Mouse (Mus musculus) splenic B cell, adult 2 months (primary cell): ENCODE results near the gene Zfp93.
A peak's percentile ranks its signal among the peaks of the same experiment; 100 is the strongest.

ENCODE experiments used
- DNase-seq: peaks from one replicate; pipeline ENCODE4 v3.0.0-alpha.2; 2011; ENCODE audit warnings: low read depth, low spot score
- H3K27me3 ChIP-seq: 2 replicates; pipeline ENCODE4 v1.6.1; 2012; ENCODE audit warnings: mild to moderate bottlenecking, low read length, moderate library complexity, mixed read lengths; ENCODE audit not compliant: control insufficient read depth, poor library complexity, insufficient read depth, severe bottlenecking
- H3K36me3 ChIP-seq: 2 replicates; pipeline ENCODE4 v1.6.1; 2012; ENCODE audit warnings: mild to moderate bottlenecking, low read length, moderate library complexity, mixed read lengths; ENCODE audit not compliant: control insufficient read depth, poor library complexity, insufficient read depth, severe bottlenecking

Gene Zfp93

GRCm38 (mm10) chr7:24280031-24280857 is 10.0 kb downstream of the Zfp93 start:
- Histone ChIP-seq H3K27me3 (no peaks in the 10 kb centered on the region), H3K36me3 (no peaks in the 10 kb centered on the region)
- no peak for DNase-seq

GRCm38 (mm10) chr7:24280858-24281145 is 10.6 kb downstream of the Zfp93 start:
- H3K27me3 ChIP-seq = no peaks in the 10 kb centered on the region
- H3K36me3 ChIP-seq = no peaks in the 10 kb centered on the region
- no peak for DNase-seq

GRCm38 (mm10) chr7:24286090-24286489 is 15.9 kb downstream of the Zfp93 start:
- H3K36me3 ChIP-seq = no peaks in the 10 kb centered on the region; the same call in 1 of the 2 replicates
- DNase-seq = peak; percentile 30
- H3K27me3 ChIP-seq = no peaks in the 10 kb centered on the region

GRCm38 (mm10) chr7:24286916-24287315 is 16.7 kb downstream of the Zfp93 start:
- H3K36me3 ChIP-seq = peaks cover 1% of the 10 kb centered on the region; the same call in 1 of the 2 replicates
- no peaks in the 10 kb centered on the region for H3K27me3 ChIP-seq
- DNase-seq = no peak

- Histone ChIP-seq H3K27me3 (no peaks in the 10 kb centered on the region), H3K36me3 (peaks cover 3% of the 10 kb centered on the region; the same call in 1 of the 2 replicates)
- no peak for DNase-seq
Observed at GRCm38 (mm10) chr7:24287670-24288069, 17.4 kb downstream of the Zfp93 start.

- H3K27me3 ChIP-seq = no peaks in the 10 kb centered on the region
Observed at GRCm38 (mm10) chr7:24288512-24288911, 18.3 kb downstream of the Zfp93 start.

GRCm38 (mm10) chr7:24290106-24290693 is 20.0 kb downstream of the Zfp93 start:
- Histone ChIP-seq H3K36me3 (peaks cover 3% of the 10 kb centered on the region; the same call in 1 of the 2 replicates), H3K27me3 (no peaks in the 10 kb centered on the region)
- DNase-seq = no peak

More at GRCm38 (mm10) chr7:24288512-24288911, 18.3 kb downstream of the Zfp93 start:
- no peak for DNase-seq
- peaks cover 3% of the 10 kb centered on the region; the same call in 1 of the 2 replicates for H3K36me3 ChIP-seq

- no peaks in the 10 kb centered on the region for H3K27me3 ChIP-seq
- DNase-seq = no peak
- H3K36me3 ChIP-seq = peaks cover 3% of the 10 kb centered on the region
Observed at GRCm38 (mm10) chr7:24291387-24292090, 21.3 kb downstream of the Zfp93 start.

GRCm38 (mm10) chr7:24293061-24293851 is 23.0 kb downstream of the Zfp93 start:
- Histone ChIP-seq H3K27me3 (no peaks in the 10 kb centered on the region), H3K36me3 (peaks cover 3% of the 10 kb centered on the region)
- no peak for DNase-seq

- Histone ChIP-seq H3K27me3 (no peaks in the 10 kb centered on the region), H3K36me3 (peaks cover 3% of the 10 kb centered on the region)
Observed at GRCm38 (mm10) chr7:24294763-24295162, 24.5 kb downstream of the Zfp93 start.

GRCm38 (mm10) chr7:24295376-24295775 is 25.2 kb downstream of the Zfp93 start:
- peaks cover 3% of the 10 kb centered on the region for H3K36me3 ChIP-seq
- H3K27me3 ChIP-seq = no peaks in the 10 kb centered on the region
- no peak for DNase-seq

More at GRCm38 (mm10) chr7:24294763-24295162, 24.5 kb downstream of the Zfp93 start:
- DNase-seq = no peak

- no peaks in the 10 kb centered on the region for H3K27me3 ChIP-seq
- H3K36me3 ChIP-seq = peaks cover 3% of the 10 kb centered on the region
- no peak for DNase-seq
Observed at GRCm38 (mm10) chr7:24296386-24296785, 26.2 kb downstream of the Zfp93 start.

- Histone ChIP-seq H3K36me3 (no peaks in the 10 kb centered on the region; the same call in 1 of the 2 replicates), H3K27me3 (no peaks in the 10 kb centered on the region)
- DNase-seq = no peak
Observed at GRCm38 (mm10) chr7:24297361-24298095, 27.3 kb downstream of the Zfp93 start.

GRCm38 (mm10) chr7:24298635-24298972 is 28.4 kb downstream of the Zfp93 start:
- DNase-seq = no peak
- H3K36me3 ChIP-seq = peaks cover 2% of the 10 kb centered on the region

More at GRCm38 (mm10) chr7:24298635-24298972, 28.4 kb downstream of the Zfp93 start:
- H3K27me3 ChIP-seq = no peaks in the 10 kb centered on the region
